Mouse (Mus musculus): ENCODE results near the gene AW011738.

DNA sequence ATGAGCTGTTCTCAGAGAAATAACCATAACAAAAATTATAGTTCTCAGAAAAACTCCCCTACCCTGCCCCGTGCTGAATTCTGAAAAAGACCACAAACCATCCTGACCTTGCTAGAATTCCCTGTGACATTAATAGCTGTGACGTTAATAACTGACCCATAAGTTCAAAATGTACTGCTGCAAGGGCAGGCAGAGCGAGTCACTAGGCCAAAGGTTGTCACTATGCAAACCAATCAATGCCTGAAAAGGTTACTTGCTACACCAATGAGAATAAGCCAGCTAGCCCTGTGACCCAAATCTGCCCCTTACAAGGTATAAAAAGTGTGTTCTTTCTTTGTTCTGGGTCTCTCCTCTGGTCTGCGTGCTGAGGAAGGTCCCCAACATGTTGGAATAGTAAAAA is 5.8 kb downstream of the AW011738 start:
- TF ChIP-seq CTCF (conservative IDR thresholded peaks at IDR 0.05; ENCODE audit: low read length) (no peak), POU5F1 (IDR thresholded peaks at IDR 0.05; ENCODE audit: borderline replicate concordance, low read length) (no peak), NANOG (IDR thresholded peaks at IDR 0.05; ENCODE audit: borderline replicate concordance, low read length) (no peak)

All from E14TG2a.4 (cell line).